Comparison of ENCODE assay signal across 26 mouse cellular contexts in genomic region chr4:93873271-93873670, GRCm38 (mm10).
A peak's percentile ranks its signal among the peaks of the same experiment; 100 is the strongest.
DNase-seq lines count a peak whose midpoint lies in the region; ATAC-seq lines count a peak whose summit lies in the region.
"Had no signal": no experiment of that assay in that cellular context is flagged by ENCODE, and none has a peak within 500 bp of the region (broad histone marks: within the 10 kb centered on the region; RNA-seq: fewer than 3 reads in every experiment).

No protein-coding gene starts in this region.

- H3K4me3 ChIP-seq in forebrain, embryonic 11.5 days (ENCODE audit: low read depth, low read length), result no peak overlapping the region
- H3K4me3 ChIP-seq in forebrain, embryonic 16.5 days (replicated peaks; ENCODE audit: low read length), result no peak overlapping the region
- H3K4me3 ChIP-seq in midbrain, embryonic 14.5 days (replicated peaks; ENCODE audit: low read depth, low read length), result no peak overlapping the region
- H3K4me3 ChIP-seq in midbrain, embryonic 16.5 days (ENCODE audit: low read depth, low read length), result no peak overlapping the region
- H3K4me3 ChIP-seq in hindbrain, embryonic 16.5 days (ENCODE audit: low read length), result no peak overlapping the region
- H3K4me3 ChIP-seq: embryonic facial prominence, embryonic 12.5 days; forebrain, embryonic 13.5 days; heart, embryonic 10.5 days; limb, embryonic 13.5 days; liver, embryonic 12.5 days; midbrain, embryonic 12.5 days had no signal

- peak; percentile 32 for DNase-seq in adrenal gland, adult 2 months
- no peak for DNase-seq in adrenal gland, postnatal 25 days
- no peak for DNase-seq in forebrain, embryonic 11.5 days (ENCODE audit: low spot score)
- peak; percentile 12 for DNase-seq in midbrain, embryonic 14.5 days
- DNase-seq in MN1 (ENCODE audit: low spot score), result no peak
- DNase-seq: cerebellum, adult 11-12 months; cerebellum, postnatal 14 days; gastrocnemius, postnatal 10 days; kidney, adult 9 months; kidney, postnatal 36 days; layer of hippocampus, postnatal 36 days; lung, adult 18-20 months; lung, postnatal 10 days; right cerebral cortex, adult 18-20 months; right cerebral cortex, postnatal 4 days; thymus, postnatal 25 days had no signal

- 0 out of 2 replicates have a peak, but pooled peaks cover 2% of the 10 kb centered on the region for H3K4me1 ChIP-seq in forebrain, embryonic 11.5 days (replicated peaks; ENCODE audit: control insufficient read depth, insufficient read depth, low read length)
- no peaks in the 10 kb centered on the region for H3K4me1 ChIP-seq in forebrain, embryonic 16.5 days (replicated peaks; ENCODE audit: control insufficient read depth, insufficient read depth, low read length)
- no peaks in the 10 kb centered on the region for H3K4me1 ChIP-seq in midbrain, embryonic 14.5 days (ENCODE audit: control insufficient read depth, insufficient read depth, low read length)
- no peaks in the 10 kb centered on the region for H3K4me1 ChIP-seq in midbrain, embryonic 16.5 days (ENCODE audit: control insufficient read depth, insufficient read depth, low read length)
- H3K4me1 ChIP-seq in hindbrain, embryonic 16.5 days (ENCODE audit: control insufficient read depth, insufficient read depth, low read depth, low read length), result no peaks in the 10 kb centered on the region
- H3K4me1 ChIP-seq: embryonic facial prominence, embryonic 12.5 days; heart, embryonic 10.5 days; limb, embryonic 13.5 days; liver, embryonic 12.5 days; midbrain, embryonic 12.5 days had no signal

- H3K36me3 ChIP-seq in forebrain, embryonic 11.5 days (ENCODE audit: control insufficient read depth, insufficient read depth, low read length), result no peaks in the 10 kb centered on the region
- H3K36me3 ChIP-seq in forebrain, embryonic 16.5 days (ENCODE audit: control insufficient read depth, insufficient read depth), result no peaks in the 10 kb centered on the region
- H3K36me3 ChIP-seq in midbrain, embryonic 14.5 days (ENCODE audit: control insufficient read depth, insufficient read depth, low read length), result no peaks in the 10 kb centered on the region
- H3K36me3 ChIP-seq in midbrain, embryonic 16.5 days (ENCODE audit: control insufficient read depth, insufficient read depth, low read length), result no peaks in the 10 kb centered on the region
- no peaks in the 10 kb centered on the region for H3K36me3 ChIP-seq in hindbrain, embryonic 16.5 days (ENCODE audit: control insufficient read depth, insufficient read depth, low read length)
- H3K36me3 ChIP-seq: embryonic facial prominence, embryonic 12.5 days; heart, embryonic 10.5 days; limb, embryonic 13.5 days; liver, embryonic 12.5 days; midbrain, embryonic 12.5 days had no signal

- no peaks in the 10 kb centered on the region for H3K27me3 ChIP-seq in forebrain, embryonic 11.5 days (ENCODE audit: control insufficient read depth, insufficient read depth, low read length)
- no peaks in the 10 kb centered on the region for H3K27me3 ChIP-seq in forebrain, embryonic 16.5 days (replicated peaks; ENCODE audit: control insufficient read depth, insufficient read depth, low read length)
- H3K27me3 ChIP-seq in midbrain, embryonic 14.5 days (ENCODE audit: control insufficient read depth, insufficient read depth, low read length), result no peaks in the 10 kb centered on the region
- H3K27me3 ChIP-seq in midbrain, embryonic 16.5 days (ENCODE audit: control insufficient read depth, insufficient read depth, low read depth, low read length), result no peaks in the 10 kb centered on the region
- no peaks in the 10 kb centered on the region for H3K27me3 ChIP-seq in hindbrain, embryonic 16.5 days (replicated peaks; ENCODE audit: control insufficient read depth, insufficient read depth, low read length)
- H3K27me3 ChIP-seq: embryonic facial prominence, embryonic 12.5 days; forebrain, embryonic 13.5 days; limb, embryonic 13.5 days; liver, embryonic 12.5 days; midbrain, embryonic 12.5 days had no signal

- H3K4me2 ChIP-seq in forebrain, embryonic 11.5 days (ENCODE audit: low read depth, low read length, severe bottlenecking), result no peak overlapping the region
- no peak overlapping the region for H3K4me2 ChIP-seq in forebrain, embryonic 16.5 days (ENCODE audit: low read length)
- no peak overlapping the region for H3K4me2 ChIP-seq in midbrain, embryonic 14.5 days (ENCODE audit: low read length)
- no peak overlapping the region for H3K4me2 ChIP-seq in midbrain, embryonic 16.5 days (ENCODE audit: low read length)
- no peak overlapping the region for H3K4me2 ChIP-seq in hindbrain, embryonic 16.5 days (ENCODE audit: low read length)
- H3K4me2 ChIP-seq: embryonic facial prominence, embryonic 12.5 days; forebrain, embryonic 13.5 days; limb, embryonic 13.5 days; liver, embryonic 12.5 days; midbrain, embryonic 12.5 days had no signal

- H3K9me3 ChIP-seq in forebrain, embryonic 11.5 days (ENCODE audit: control insufficient read depth, low read length), result no peaks in the 10 kb centered on the region
- H3K9me3 ChIP-seq in forebrain, embryonic 16.5 days (ENCODE audit: control insufficient read depth, low read length), result no peaks in the 10 kb centered on the region
- H3K9me3 ChIP-seq in midbrain, embryonic 14.5 days (ENCODE audit: control insufficient read depth, low read length), result no peaks in the 10 kb centered on the region
- no peaks in the 10 kb centered on the region for H3K9me3 ChIP-seq in midbrain, embryonic 16.5 days (replicated peaks; ENCODE audit: control insufficient read depth, low read length, poor library complexity, severe bottlenecking)
- no peaks in the 10 kb centered on the region for H3K9me3 ChIP-seq in hindbrain, embryonic 16.5 days (ENCODE audit: control insufficient read depth, low read length)
- H3K9me3 ChIP-seq: embryonic facial prominence, embryonic 12.5 days; forebrain, embryonic 13.5 days; heart, embryonic 10.5 days; limb, embryonic 13.5 days; liver, embryonic 12.5 days; midbrain, embryonic 12.5 days had no signal

- 18% methylated on average over 3 of the region's 3 CpGs for WGBS in forebrain, embryonic 11.5 days
- 9% methylated on average over 3 of the region's 3 CpGs for WGBS in forebrain, embryonic 16.5 days
- WGBS in midbrain, embryonic 14.5 days, result 53% methylated on average over 3 of the region's 3 CpGs
- WGBS in midbrain, embryonic 16.5 days, result 23% methylated on average over 3 of the region's 3 CpGs
- WGBS in hindbrain, embryonic 16.5 days, result 33% methylated on average over 3 of the region's 3 CpGs

- no peak overlapping the region; the same call in 1 of the 2 replicates for H3K27ac ChIP-seq in forebrain, embryonic 11.5 days (ENCODE audit: low read depth, low read length)
- H3K27ac ChIP-seq in forebrain, embryonic 16.5 days (ENCODE audit: low read length), result no peak overlapping the region
- no peak overlapping the region for H3K27ac ChIP-seq in midbrain, embryonic 14.5 days (replicated peaks; ENCODE audit: low read depth, low read length)
- H3K27ac ChIP-seq in midbrain, embryonic 16.5 days (ENCODE audit: low read length), result no peak overlapping the region
- H3K27ac ChIP-seq in hindbrain, embryonic 16.5 days (ENCODE audit: low read depth, low read length), result no peak overlapping the region
- H3K27ac ChIP-seq: embryonic facial prominence, embryonic 12.5 days; forebrain, embryonic 13.5 days; heart, embryonic 10.5 days; limb, embryonic 13.5 days; liver, embryonic 12.5 days; midbrain, embryonic 12.5 days had no signal

- ATAC-seq in forebrain, embryonic 11.5 days (replicated peaks; ENCODE audit: low FRiP score), result peak; percentile 58
- ATAC-seq in forebrain, embryonic 16.5 days, result no peak
- ATAC-seq in midbrain, embryonic 14.5 days (ENCODE audit: low FRiP score, low TSS enrichment), result no peak
- no peak for ATAC-seq in midbrain, embryonic 16.5 days
- peak; percentile 60; the same call in 1 of the 2 replicates for ATAC-seq in hindbrain, embryonic 16.5 days
- ATAC-seq: forebrain, embryonic 13.5 days; intestine, embryonic 16.5 days; liver, embryonic 12.5 days had no signal

- H3K9ac ChIP-seq in forebrain, embryonic 11.5 days (ENCODE audit: low read length), result no peak overlapping the region
- no peak overlapping the region for H3K9ac ChIP-seq in forebrain, embryonic 16.5 days (replicated peaks; ENCODE audit: low read depth, low read length)
- H3K9ac ChIP-seq in midbrain, embryonic 14.5 days (replicated peaks; ENCODE audit: low read length), result no peak overlapping the region
- no peak overlapping the region for H3K9ac ChIP-seq in midbrain, embryonic 16.5 days (ENCODE audit: low read depth, low read length)
- no peak overlapping the region for H3K9ac ChIP-seq in hindbrain, embryonic 16.5 days (ENCODE audit: low read depth, low read length)
- H3K9ac ChIP-seq: embryonic facial prominence, embryonic 12.5 days; forebrain, embryonic 13.5 days; limb, embryonic 13.5 days; liver, embryonic 12.5 days; midbrain, embryonic 12.5 days had no signal

Comparison
In these comparisons a context has a peak if more than half of its experiments do, and no peak if none do; other contexts are left out.
1. DNase-seq: peak in adrenal gland, adult 2 months (single experiment) and midbrain, embryonic 14.5 days (single experiment); none in adrenal gland, postnatal 25 days (single experiment), forebrain, embryonic 11.5 days (single experiment) and MN1 (single experiment).
2. ATAC-seq: peak in forebrain, embryonic 11.5 days (single experiment) and hindbrain, embryonic 16.5 days (single experiment); none in forebrain, embryonic 16.5 days (single experiment), midbrain, embryonic 14.5 days (single experiment) and midbrain, embryonic 16.5 days (single experiment).